20 mouse cellular contexts compared by ENCODE assay signal in the genomic region with DNA sequence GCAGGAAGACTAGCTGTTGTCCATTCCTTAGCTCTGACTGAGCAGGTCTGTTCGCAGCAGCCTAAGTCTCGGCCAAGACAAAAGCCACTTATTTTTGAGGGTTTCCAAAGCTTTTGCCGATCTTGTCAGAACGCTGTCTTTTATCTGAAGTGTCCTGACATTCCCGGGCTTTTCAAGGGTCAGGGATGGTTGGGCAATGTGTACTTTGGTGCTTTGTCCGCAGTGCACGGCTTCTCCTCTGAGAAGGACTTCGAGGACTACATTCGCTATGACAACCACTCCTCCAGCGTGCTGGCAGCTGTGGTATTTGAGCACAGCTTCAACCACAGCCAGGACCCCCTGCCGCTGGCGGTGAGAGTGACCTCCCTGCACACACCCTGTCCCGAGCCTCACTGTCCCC. TPM values are rescaled to one million over a fixed set of nuclear protein-coding genes. Genes with fewer than 3 reads are reported as not detected.
A peak's percentile ranks its signal among the peaks of the same experiment; 100 is the strongest.
DNase-seq lines count a peak whose midpoint lies in the region; ATAC-seq and TF ChIP-seq lines count a peak whose summit lies in the region.
"Had no signal": no experiment of that assay in that cellular context is flagged by ENCODE, and none has a peak within 500 bp of the region (broad histone marks: within the 10 kb centered on the region; RNA-seq: fewer than 3 reads in every experiment).

No protein-coding gene starts in this region.

- H3K4me2 ChIP-seq in kidney, embryonic 16.5 days (replicated peaks; ENCODE audit: low read depth, low read length): no peak overlapping the region
- H3K4me2 ChIP-seq in lung, embryonic 16.5 days (ENCODE audit: low read depth, low read length): no peak overlapping the region
- H3K4me2 ChIP-seq: embryonic facial prominence, embryonic 12.5 days; heart, embryonic 15.5 days; liver, embryonic 12.5 days; neural tube, embryonic 13.5 days; stomach, embryonic 15.5 days had no signal

- H3K36me3 ChIP-seq in kidney, embryonic 16.5 days (ENCODE audit: insufficient read depth, low read length): 0 out of 2 replicates have a peak, but pooled peaks cover 13% of the 10 kb centered on the region
- peaks cover 7% of the 10 kb centered on the region for H3K36me3 ChIP-seq in lung, embryonic 16.5 days (ENCODE audit: control insufficient read depth, insufficient read depth, low read length)
- H3K36me3 ChIP-seq: stomach, embryonic 15.5 days had no signal

- H3K27me3 ChIP-seq in kidney, embryonic 16.5 days (ENCODE audit: insufficient read depth, low read length): no peaks in the 10 kb centered on the region
- no peaks in the 10 kb centered on the region for H3K27me3 ChIP-seq in lung, embryonic 16.5 days (ENCODE audit: control insufficient read depth, insufficient read depth, low read depth, low read length)
- H3K27me3 ChIP-seq: embryonic facial prominence, embryonic 12.5 days; heart, embryonic 15.5 days; liver, embryonic 12.5 days; neural tube, embryonic 13.5 days; stomach, embryonic 15.5 days had no signal

- 73% methylated on average over 13 of the region's 13 CpGs for WGBS in kidney, embryonic 16.5 days
- WGBS in lung, adult 2 months: 50% methylated on average over 13 of the region's 13 CpGs
- WGBS in lung, embryonic 16.5 days: 35% methylated on average over 13 of the region's 13 CpGs

- no peak for ATAC-seq in kidney, embryonic 16.5 days (ENCODE audit: low FRiP score, low TSS enrichment)
- ATAC-seq in lung, embryonic 16.5 days (ENCODE audit: low read depth): peak; percentile 89
- ATAC-seq: inflammation-experienced regulatory T-cells, adult 6 months; liver, embryonic 12.5 days had no signal

- H3K4me1 ChIP-seq in kidney, embryonic 16.5 days (ENCODE audit: insufficient read depth, low read length): no peaks in the 10 kb centered on the region
- peaks cover 10% of the 10 kb centered on the region for H3K4me1 ChIP-seq in lung, adult 2 months (ENCODE audit: control insufficient read depth, insufficient read depth, low read length)
- H3K4me1 ChIP-seq in lung, embryonic 16.5 days (replicated peaks; ENCODE audit: control insufficient read depth, insufficient read depth, low read length): peaks cover 19% of the 10 kb centered on the region
- H3K4me1 ChIP-seq: embryonic facial prominence, embryonic 12.5 days; heart, embryonic 15.5 days; neural tube, embryonic 13.5 days had no signal

- H3K9ac ChIP-seq in kidney, embryonic 16.5 days (replicated peaks; ENCODE audit: low read length): no peak overlapping the region
- H3K9ac ChIP-seq in lung, embryonic 16.5 days (ENCODE audit: low read length): no peak overlapping the region
- H3K9ac ChIP-seq: embryonic facial prominence, embryonic 12.5 days; heart, embryonic 15.5 days; liver, embryonic 12.5 days; neural tube, embryonic 13.5 days; stomach, embryonic 15.5 days had no signal

- H3K9me3 ChIP-seq in kidney, embryonic 16.5 days (ENCODE audit: low read length): no peaks in the 10 kb centered on the region
- H3K9me3 ChIP-seq in lung, embryonic 16.5 days (ENCODE audit: control insufficient read depth, low read length): no peaks in the 10 kb centered on the region
- H3K9me3 ChIP-seq: embryonic facial prominence, embryonic 12.5 days; heart, embryonic 15.5 days; liver, embryonic 12.5 days; neural tube, embryonic 13.5 days; stomach, embryonic 15.5 days had no signal

- no peak overlapping the region for H3K4me3 ChIP-seq in kidney, embryonic 16.5 days (ENCODE audit: low read length)
- no peak overlapping the region for H3K4me3 ChIP-seq in lung, adult 2 months (replicated peaks; ENCODE audit: extremely low read depth, low read depth, low read length)
- H3K4me3 ChIP-seq in lung, embryonic 16.5 days (ENCODE audit: low read length): no peak overlapping the region
- H3K4me3 ChIP-seq: embryonic facial prominence, embryonic 12.5 days; heart, embryonic 15.5 days; liver, embryonic 12.5 days; neural tube, embryonic 13.5 days; stomach, embryonic 15.5 days had no signal

- no peak for TF ChIP-seq POLR2A in lung, adult 2 months (IDR thresholded peaks at IDR 0.05; ENCODE audit: borderline replicate concordance, extremely low read depth, low read depth, low read length)

- no peak for TF ChIP-seq CTCF in lung, adult 2 months (IDR thresholded peaks at IDR 0.05; ENCODE audit: insufficient read depth, low read length)

- H3K27ac ChIP-seq in kidney, embryonic 16.5 days (ENCODE audit: low read length): no peak overlapping the region
- H3K27ac ChIP-seq in lung, embryonic 16.5 days (ENCODE audit: low read length): peak overlapping the region; percentile 69
- H3K27ac ChIP-seq: embryonic facial prominence, embryonic 12.5 days; heart, embryonic 15.5 days; liver, embryonic 12.5 days; neural tube, embryonic 13.5 days; stomach, embryonic 15.5 days had no signal

- peak; percentile 49 for DNase-seq in kidney, adult 11 months
- DNase-seq in lung, adult 18-20 months: peak; percentile 81 to 85
- no peak for DNase-seq in lung, adult 2 months
- DNase-seq in yolk sac, embryonic 10.5 days (ENCODE audit: low spot score): peak; percentile 82
- DNase-seq in thymus, postnatal 25 days: no peak
- DNase-seq: adrenal gland, adult 2 months; cerebellum, postnatal 14 days; heart, adult 18-20 months; left cerebral cortex, postnatal 4 days; right cerebral cortex, postnatal 14 days; thymus, adult 2 months had no signal

RNA-seq across cellular contexts. Expression of gene Abca3, which starts 14.1 kb away (rescaled TPM):
- polyA plus RNA-seq in kidney, embryonic 16.5 days (2015; fragmentation: Nextera tagmentation; extraction: Ambion mirVana): 20.8 and 22.6 TPM in 2 replicates
- polyA plus RNA-seq in lung, adult 2 months (2012; rRNA removed): 231 and 262 TPM in 2 replicates
- polyA plus RNA-seq in lung, embryonic 16.5 days (2015; fragmentation: Nextera tagmentation; extraction: Ambion mirVana): 40.8 and 48.4 TPM in 2 replicates

RNA-seq across cellular contexts. Expression of gene Abca17, which starts 15.0 kb away (rescaled TPM):
- 0.22 TPM in 1 of 2 replicates, not detected in the other for polyA plus RNA-seq in kidney, embryonic 16.5 days (2015; fragmentation: Nextera tagmentation; extraction: Ambion mirVana)
- 0.40 and 0.78 TPM in 2 replicates for polyA plus RNA-seq in lung, adult 2 months (2012; rRNA removed)
- 0.34 and 0.55 TPM in 2 replicates for polyA plus RNA-seq in lung, embryonic 16.5 days (2015; fragmentation: Nextera tagmentation; extraction: Ambion mirVana)
- polyA plus RNA-seq: adrenal gland, adult 2 months; heart, embryonic 15.5 days; hindbrain, embryonic 11.5 days; inflammation-experienced regulatory T-cells, adult 6 months; liver, embryonic 12.5 days had no signal

RNA-seq across cellular contexts. Expression of gene Rnps1, which starts 48.5 kb away (rescaled TPM):
- polyA plus RNA-seq in kidney, embryonic 16.5 days (2015; fragmentation: Nextera tagmentation; extraction: Ambion mirVana): 300 and 327 TPM in 2 replicates
- 83.2 and 101 TPM in 2 replicates for polyA plus RNA-seq in lung, adult 2 months (2012; rRNA removed)
- 226 and 246 TPM in 2 replicates for polyA plus RNA-seq in lung, embryonic 16.5 days (2015; fragmentation: Nextera tagmentation; extraction: Ambion mirVana)

Comparison
In these comparisons a context has a peak if more than half of its experiments do, and no peak if none do; other contexts are left out.
1. DNase-seq: peak in kidney, adult 11 months (single experiment), lung, adult 18-20 months (2 of 2) and yolk sac, embryonic 10.5 days (single experiment); none in lung, adult 2 months (single experiment) and thymus, postnatal 25 days (single experiment).